Mouse (Mus musculus) left cerebral cortex, adult 18-20 months (tissue): Measurements from ENCODE around the gene Tas1r3. TPM values are rescaled to one million over a fixed set of nuclear protein-coding genes. Genes with fewer than 3 reads are reported as not detected.

Source experiments
- DNase-seq, 2 experiments: peaks; one replicate each; pipeline ENCODE4 v3.0.0; 2021 to 2022; ENCODE audit warnings: low spot score in 2 of 2, mixed read lengths in 1 of 2
- total RNA-seq, 2 experiments: library from RNA; stranded (reverse); gene quantifications; 2 replicates each; pipeline ENCODE4 v1.2.3; 2021

Tas1r3 gene
- total RNA-seq, 2 experiments from 2014 or later: 0.23 TPM

DNA sequence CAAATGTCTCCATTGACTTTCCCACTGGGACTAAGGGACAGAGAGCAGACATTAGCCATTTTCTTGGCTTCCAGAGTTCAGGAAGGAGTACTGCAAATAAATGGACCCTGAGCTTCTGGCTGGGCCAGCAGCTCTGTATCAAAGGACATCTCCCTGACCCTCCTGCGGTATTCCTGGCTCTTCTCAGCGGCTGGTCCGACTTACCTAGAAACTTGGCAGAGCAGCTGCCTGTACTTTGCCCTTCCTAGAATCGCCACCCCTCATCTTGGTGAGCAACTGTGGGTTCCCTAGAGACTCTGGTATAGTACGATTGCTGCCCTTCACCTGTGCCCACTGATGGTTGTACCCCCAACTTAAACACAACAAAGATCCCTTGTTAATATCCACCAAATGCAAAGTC is 19.9 kb downstream of the Tas1r3 start:
- DNase-seq: no peak

DNA sequence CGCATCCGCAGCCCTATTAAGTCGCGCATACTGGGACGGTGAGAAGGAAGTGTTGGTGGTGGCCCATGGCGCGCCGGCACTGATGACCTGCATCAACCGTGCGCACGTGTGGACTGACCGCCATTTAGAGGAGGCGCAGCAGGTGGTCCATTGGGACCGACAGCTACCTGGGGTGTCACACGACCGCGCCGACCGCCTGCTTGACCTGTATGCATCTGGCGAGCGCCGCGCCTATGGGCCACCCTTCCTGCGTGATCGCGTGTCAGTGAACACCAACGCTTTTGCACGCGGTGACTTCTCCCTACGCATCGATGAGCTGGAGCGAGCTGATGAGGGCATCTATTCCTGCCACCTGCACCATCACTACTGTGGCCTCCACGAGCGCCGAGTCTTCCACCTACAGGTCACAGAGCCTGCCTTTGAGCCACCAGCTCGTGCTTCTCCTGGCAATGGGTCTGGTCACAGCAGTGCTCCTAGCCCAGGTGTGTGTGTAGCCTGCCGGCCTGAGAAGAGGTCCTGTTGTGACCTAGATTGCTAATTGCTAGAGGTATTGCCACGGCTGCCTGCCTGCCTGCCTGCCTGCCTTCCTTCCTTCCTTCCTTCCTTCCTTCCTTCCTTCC is 21.4 kb downstream of the Tas1r3 start:
- DNase-seq: no peak

DNA sequence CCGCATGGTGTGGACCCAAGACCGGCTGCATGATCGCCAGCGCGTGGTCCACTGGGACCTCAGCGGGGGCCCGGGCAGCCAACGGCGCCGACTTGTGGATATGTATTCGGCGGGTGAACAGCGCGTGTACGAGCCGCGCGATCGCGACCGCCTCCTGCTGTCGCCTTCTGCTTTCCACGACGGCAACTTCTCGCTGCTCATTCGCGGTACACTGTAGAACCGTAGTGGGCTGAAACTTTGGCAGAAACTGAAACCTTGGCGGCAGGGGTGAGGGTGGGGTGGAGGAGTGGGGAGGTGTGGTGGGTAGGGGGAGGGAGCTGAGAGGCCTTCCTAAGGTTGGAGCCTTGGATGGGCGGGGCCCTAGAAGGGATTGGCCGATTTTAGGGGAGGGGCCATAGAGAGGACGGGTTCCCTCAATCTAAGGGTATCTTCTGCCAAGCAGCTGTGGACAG is 22.1 kb downstream of the Tas1r3 start:
- no peak for DNase-seq

DNA sequence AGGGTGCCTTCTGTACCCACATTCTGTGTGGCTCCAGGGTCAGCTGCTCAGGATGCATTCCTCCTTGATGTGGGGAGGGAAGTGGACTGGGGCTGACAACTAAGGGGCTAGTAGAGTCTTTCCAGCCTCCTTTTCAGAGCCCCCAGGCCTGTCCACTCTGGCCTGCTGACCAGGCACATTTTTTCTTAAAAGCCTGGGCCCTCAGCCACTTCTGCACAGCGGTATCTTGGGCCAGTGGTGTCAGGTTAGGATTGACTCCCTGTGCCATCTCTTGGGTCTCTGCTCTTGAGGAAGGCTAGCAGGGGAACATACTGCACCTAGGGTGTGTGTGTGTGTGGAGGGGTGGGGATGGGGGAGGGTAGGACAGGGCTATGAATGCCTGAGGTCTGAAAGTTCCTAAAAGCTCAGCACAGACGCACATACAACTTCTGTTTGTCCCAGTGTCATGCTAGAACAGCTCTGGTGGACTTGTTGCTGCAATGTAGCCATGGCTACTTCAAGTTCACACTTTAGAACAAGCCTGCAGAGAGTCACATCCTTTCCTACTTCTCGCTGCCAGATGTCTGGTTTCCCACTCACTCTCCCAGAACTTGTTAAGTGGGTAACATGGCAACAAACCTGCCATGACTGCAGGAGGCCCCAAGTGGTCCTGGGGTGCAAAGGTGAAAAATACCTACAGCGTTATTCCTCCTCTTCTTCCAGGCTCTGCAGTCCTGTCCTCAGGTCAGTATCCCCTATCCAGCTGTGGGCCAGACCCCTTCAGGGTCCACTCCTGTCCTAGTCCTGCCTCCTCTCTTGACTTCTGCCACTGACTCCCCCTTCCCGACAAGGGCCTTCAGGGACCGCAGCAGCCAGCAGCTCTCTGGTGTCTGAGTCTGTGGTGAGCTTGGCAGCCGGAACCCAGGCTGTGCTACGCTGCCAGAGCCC is 22.8 kb downstream of the Tas1r3 start:
- no peak for DNase-seq

DNA sequence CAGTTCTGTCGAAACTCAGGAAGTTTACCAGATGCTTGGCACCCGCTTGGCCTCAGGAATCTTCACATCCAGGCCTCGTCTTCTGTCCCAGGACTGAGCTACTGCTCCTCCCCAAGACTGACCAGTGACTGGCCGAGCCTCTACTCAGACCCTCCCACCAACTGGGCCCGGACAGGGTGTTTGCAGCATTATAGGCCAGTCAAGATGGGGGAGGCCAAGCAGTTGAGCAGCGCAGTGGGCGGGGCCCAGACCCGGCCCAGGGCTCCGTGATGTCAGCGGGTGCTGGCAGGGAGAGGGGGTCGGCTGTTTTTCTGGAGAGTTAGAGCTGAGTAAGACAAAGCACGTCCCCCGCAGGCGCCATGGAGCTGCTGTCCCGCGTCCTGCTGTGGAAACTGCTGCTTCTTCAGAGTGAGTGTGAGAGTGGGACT is 23.7 kb downstream of the Tas1r3 start, which contains the start of gene Mxra8:
TSS of gene Mxra8 (plus strand) at position 198 of the 428 bp plus-strand sequence.
- no peak for DNase-seq

DNA sequence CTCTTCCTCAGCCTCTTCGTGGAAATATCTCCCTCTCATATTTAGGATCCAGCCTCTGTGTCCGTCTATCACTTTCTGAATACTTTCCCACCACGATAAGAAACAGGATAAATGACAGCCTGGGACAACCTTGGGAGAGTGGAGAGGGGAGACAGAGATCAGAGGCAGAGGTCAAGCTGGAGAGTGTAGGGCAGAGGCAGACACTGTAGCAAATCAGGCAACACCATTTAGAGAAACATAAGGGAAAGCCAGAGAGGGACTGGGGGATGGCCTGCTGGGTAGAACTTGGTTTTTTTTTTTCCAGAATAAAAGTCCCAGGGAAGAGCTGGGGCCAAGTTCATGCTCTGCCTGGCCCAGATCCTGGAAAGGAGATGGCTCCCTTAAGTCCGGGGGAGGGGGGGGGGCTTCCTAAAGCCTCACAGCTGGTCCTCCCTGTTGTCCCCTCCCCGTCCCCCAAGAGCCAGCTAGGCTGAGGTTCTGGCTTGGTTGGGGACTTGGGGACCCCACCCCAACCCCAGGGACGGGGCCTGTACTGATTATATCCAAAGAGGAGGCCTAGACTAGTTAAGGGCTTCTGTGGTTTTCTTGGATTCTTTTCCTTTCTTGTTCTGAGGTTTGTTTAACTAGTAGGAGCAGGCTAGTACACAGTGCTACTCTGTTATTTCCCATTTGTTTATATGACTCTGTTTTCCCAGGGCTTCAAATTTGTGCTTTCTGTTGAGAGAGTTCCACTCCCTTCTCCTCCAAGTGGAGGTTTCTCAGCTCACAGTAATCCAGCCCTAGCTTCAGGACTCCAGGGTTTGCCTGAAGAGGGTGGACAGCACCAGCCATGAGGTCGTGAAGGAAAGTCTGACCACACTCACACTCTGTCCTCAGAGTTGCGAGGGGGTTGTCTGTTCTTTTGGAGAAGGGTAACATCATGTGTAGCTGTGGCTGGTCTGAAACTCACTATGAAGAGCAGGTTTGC is 24.7 kb downstream of the Tas1r3 start:
- no peak for DNase-seq

DNA sequence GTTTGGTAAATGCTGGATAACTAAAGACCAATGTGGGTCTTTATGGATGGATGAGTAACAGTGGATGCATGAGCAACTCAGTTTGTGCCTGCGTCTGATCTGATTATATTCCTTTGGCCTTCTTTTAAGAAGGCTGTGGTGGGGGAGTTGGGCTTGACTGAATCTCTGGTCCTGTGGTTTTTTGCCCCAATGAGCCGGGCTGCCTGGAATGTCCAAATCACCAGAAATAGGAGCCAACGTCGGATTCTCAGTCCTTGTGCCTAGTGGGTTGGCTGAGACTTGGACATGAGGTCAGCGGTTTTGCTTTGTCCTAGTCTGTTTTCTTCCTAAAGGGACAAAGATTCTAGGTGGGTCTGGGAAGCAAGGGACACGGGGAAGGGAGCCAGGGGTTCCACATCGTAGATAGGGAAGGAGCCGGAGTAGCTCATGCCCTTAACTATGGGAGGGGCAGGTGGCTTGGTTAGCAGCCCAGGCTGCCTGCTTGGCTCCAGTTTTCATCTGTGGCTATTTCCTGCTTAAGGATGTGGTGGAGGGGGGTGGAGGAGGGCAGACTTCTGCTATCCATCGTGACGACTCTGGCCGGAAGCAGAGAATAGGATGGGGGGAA is 25.7 kb downstream of the Tas1r3 start:
- no peak for DNase-seq

DNA sequence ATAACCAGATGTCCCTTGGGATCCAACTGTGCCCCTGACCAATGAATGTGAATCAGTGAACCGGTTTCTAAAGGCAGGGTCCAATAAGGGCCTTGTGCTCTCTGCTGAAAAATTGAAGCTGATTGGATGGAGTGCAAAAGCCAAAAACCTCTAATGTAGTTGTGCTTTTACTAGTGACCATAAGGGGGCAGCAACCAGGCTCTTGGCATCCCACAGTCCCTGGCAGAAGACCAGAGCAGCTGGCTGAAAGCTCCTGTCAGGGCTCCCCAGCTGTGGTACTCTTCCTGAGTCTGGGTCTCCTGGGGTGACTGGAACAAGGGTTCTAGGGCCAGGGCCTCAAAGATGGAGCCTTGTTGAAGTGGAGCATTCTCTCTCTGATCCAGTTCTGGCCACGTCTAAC is 29.3 kb downstream of the Tas1r3 start:
- DNase-seq: peak; percentile 69 to 77

DNA sequence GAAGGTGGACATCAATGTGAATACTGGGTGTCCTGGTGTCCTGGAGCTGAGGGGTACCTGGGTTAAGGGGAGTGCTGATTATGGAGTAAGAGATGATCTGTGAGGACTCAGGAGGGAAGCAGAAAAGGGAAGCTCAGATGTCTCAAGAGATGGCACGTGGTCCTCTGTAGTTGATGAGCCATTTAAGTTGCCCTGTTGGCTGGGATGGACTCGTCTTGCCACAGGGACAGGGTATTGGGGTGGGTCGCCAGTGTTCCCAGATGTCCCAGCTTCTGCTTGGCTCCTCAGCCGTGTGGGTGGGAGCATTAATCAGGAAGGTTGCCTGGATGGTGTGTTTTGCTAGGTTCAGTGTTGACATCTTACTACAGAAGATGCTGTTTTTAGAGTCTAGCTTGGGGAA is 29.9 kb downstream of the Tas1r3 start:
- DNase-seq: no peak

DNA sequence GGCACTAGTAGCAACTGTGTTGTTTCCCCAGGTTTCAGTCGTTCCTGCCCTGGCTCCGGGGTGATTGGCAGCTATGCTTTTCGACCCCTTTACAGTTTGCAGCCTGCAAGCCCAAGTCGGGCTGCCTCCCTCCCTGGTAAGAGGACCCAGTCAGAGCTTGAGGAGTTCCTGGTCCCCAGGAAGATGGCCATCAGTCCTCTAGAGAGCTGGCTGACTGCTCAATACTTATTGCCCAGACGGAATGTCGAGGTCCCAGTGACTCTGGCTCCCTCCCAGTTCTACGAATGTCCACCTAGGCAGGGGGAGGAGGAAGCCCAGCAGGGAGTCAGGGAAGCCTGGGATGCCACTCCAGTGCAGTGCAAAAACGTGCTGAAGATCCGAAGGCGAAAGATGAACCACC is 30.8 kb downstream of the Tas1r3 start:
- no peak for DNase-seq

DNA sequence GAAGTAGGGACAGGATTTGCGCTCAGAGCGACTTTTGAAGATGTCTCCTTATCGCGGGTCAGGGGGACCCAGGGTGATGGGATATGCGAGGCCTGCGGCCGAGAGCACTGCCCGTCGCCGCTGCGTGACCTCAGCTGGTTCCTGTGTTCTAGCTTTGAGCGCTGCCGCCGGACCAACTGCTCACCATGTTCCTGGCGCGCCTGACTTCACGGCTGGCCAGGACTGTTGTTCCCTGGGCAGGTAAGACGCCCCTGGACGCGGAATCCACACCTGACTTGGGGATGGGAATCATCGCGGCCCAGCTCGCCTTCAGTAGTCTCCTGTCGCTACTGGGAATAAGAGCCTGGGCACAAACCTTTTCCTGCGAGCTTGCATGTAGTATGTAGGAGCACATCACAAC is 31.3 kb downstream of the Tas1r3 start:
- DNase-seq: no peak

DNA sequence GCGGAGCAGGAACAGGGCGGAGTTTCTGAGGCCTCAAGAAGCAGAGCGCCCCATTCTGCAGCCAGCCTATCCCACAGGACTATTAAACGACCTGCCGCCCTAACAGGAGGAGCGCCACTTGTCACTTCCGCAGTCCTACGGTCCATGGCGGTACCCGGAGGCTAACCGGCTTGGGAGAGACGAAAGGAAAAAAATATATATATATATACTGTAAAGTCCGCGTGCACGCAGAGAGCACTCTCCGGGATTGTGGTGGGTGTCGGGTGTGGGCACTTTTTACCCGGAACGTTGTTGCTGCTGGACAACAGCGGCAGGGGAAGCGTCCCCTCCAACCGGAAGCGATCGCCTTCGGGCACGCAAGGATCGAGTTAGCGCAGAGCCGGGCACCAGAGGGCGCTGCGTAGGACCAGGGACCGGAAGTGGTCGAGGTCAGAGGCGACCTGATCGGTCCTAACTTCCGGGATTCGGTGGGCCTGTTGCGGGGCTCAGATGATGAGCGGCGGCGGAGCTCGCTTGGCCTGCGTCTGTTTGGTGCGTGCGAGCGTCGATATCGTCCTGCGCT is 31.9 kb downstream of the Tas1r3 start, which contains the start of gene Aurkaip1:
TSS of gene Aurkaip1 (plus strand) at position 68 of the 562 bp plus-strand sequence.
- peak; percentile 95 to 96 for DNase-seq

DNA sequence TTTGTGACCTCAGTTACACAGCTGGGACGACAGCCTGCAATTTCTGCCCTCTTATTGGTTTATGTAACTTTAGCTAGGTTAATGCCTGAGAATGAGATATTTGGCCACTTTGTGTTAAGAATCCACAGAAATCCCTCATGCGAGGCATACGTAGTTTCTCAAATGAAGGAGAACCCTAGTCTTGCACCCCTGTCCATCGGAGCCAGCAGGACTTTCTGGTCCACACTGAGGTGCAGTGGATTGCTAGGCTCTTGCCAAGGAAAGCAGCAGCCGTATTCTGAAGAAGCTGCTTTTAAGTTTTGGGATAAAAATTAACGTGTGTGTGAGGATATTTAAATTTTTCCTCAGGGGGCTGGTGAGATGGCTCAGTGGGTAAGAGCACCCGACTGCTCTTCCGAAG is 32.6 kb downstream of the Tas1r3 start:
- DNase-seq: no peak

DNA sequence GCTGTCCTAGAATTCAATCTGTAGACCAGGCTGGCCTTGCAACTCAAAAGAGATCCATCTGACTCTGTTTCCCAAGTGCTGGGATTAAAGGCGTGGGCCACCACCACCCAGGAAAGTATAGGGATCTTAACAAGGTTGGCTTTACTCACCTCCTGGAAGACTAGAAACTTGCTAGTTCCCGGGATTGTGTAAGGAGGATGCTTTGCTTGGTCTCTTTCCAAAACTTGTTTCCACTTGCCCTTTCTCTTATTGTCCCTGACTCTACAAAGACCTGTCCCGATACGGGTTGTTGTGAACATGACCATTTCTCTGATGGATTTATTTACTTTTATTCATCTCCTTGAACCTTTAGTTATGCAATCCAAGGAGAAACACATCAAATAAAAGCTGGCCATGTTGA is 33.3 kb downstream of the Tas1r3 start:
- no peak for DNase-seq

DNA sequence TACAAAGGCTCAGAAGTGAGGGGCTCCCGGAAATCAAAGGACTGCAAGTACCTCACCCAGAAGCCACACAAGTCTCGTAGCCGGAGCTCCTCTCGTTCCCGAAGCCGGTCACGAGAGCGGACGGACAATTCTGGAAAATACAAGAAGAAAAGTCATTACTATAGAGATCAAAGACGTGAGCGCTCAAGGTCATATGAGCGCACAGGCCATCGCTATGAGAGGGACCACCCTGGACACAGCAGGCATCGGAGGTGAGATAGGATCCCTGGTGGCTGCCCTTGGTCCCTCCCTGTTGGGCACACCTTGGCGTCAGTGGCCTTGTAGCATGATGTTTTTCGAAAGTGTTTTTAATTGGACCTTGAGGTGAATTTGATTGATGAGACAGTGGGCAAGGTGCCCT is 39.7 kb downstream of the Tas1r3 start:
- DNase-seq: no peak

DNA sequence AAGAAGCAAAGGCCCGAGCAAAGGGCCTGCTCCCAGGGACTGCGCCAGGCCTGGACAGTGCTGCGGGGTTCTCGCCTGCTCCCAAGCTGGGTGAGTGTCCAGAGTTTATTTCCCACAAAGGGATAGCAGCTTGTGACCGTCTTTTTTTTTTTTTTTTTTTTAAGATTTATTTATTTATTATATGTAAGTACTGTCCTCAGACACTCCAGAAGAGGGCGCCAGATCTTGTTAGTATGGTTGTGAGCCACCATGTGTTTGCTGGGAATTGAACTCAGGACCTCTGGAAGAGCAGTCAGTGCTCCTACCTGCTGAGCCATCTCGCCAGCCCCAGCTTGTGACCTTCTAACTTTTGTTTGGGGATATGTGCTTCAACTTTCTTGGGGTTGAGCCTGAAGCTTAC is 42.1 kb downstream of the Tas1r3 start:
- no peak for DNase-seq

DNA sequence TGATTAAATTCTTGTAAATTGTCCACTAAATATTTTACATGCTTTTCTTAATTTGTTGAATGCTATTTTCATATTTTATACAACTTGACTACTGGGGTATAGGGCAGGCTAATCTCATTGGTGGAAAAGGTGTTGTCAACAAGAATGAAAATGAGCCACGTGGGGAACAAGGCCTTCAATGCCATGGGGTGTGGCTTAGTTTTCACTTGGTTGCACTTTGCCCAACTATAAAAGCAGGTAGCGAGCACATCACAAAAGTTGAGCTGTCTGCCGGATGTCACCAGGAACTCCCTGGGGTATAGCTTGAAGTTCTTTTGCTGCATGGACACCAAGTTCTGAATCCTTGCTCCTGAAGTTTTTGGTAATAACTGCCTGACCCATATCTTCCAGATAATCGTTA is 45.6 kb downstream of the Tas1r3 start:
- no peak for DNase-seq

DNA sequence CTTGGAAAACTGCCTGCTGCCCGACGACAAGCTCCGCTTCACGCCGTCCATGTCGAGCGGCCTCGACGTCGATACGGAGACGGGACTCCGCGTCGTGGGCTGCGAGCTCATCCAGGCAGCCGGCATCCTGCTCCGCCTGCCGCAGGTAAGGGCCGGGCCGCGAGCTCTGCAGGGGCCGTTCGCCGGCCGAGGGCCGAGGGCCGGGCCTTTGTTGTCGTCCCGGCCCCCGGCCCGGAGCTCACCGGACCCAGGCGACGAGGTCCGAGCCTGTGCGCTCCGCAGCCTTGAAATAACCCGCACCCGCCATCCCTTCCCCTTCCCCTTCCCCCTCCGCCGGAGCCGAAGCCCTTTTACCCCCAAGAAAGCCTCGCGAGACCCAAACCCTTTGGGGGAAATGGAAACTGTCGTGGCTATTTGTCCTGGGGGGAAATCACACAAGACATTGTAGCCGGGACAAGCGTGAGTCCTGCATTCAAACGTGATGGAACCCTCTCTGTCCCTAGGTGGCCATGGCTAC is 50.4 kb downstream of the Tas1r3 start:
- no peak for DNase-seq

DNA sequence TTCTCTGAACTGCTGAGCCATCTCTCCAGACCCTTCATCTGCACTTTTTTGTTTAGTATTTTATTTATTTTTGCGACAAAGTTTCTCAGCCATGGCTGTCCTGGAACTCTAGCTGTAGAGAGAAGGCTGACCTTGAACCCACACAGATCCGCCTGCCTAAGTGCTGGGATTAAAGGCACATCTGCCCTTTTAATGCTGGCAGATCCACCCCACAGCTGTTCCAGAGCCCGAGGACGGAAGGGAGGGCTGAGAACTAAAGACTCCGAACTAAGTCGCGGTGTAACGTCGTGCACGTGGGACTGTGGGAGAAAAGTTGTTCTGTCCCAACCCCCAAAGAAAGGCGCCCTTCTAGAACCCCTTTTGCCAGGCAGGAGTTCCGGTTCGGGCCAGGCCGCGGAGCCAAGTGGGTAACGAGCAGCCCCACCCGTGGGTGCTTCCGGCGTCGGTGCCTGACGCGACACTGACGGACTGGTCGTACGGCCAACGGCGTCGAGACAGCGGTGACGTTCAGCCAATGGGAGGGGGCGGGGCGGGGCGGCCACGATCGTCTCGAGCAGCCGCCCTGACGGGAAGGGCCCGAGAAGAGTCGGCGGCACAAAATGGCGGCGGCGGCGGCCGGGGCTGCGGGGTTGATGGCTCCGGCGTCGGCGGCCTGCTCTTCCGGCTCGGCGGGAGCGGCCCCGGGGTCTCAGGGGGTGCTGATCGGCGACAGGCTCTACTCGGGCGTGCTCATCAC is 51.1 kb downstream of the Tas1r3 start, which contains the start of gene Ccnl2:
TSS of gene Ccnl2 (plus strand) at position 561 of the 736 bp plus-strand sequence.
- peak; percentile 88 to 93 for DNase-seq
